Mouse (Mus musculus): ENCODE data around the gene Itgb4.

DNA sequence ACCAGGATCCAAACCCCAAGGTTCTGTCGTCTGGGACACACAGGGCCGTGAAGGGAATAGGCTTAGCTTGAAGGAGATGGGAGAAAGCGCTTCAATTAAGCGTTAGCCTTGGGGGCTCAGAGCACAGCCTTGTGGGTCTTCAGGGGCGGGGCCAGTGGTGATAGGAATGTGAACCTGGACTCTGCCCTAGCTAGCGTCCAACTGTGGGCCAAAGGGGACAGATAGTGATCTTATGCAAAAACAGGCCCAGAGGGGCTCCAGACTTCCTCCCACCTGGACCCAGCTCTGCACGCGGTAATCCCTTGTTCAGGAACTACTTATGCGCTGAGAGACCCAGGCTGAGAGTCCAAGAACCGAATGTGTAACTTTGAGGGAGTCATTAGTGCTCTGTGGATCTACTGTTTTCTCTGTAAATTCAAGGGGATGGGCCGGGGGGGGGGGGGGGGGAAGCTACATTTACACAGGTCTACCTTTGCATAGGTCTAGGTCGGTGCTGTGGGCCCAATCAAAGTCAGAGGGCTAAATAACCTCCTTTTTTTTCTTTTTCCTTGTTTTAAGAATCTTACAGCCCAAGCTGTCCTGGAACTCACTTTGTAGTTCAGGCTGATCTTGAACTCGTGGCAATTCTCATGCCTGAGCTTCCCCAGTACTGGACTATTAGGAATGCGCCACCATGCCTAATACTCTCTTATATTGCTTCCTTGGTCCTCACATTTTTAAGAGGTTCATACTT, 37.2 kb downstream of the Itgb4 start:
- TF ChIP-seq CTCF (IDR thresholded peaks at IDR 0.05; ENCODE audit: extremely low read depth, insufficient read depth, low read length) = no peak
- TF ChIP-seq POLR2A (IDR thresholded peaks at IDR 0.05; ENCODE audit: extremely low read depth, insufficient read depth, low read length) = no peak

All from cortical plate, adult 2 months (tissue).